Mouse (Mus musculus): ENCODE data around the gene Aff3. TPM values are rescaled to one million over a fixed set of nuclear protein-coding genes. Genes with fewer than 3 reads are reported as not detected.
"Not testable (repeated sequence)": the region's sequence is repeated elsewhere in the genome, so short reads cannot be mapped to it uniquely, and the experiment has no call there.

Aff3 gene
- polyA plus RNA-seq, 1 experiment from 2014 or later, result 6.9 TPM

DNA sequence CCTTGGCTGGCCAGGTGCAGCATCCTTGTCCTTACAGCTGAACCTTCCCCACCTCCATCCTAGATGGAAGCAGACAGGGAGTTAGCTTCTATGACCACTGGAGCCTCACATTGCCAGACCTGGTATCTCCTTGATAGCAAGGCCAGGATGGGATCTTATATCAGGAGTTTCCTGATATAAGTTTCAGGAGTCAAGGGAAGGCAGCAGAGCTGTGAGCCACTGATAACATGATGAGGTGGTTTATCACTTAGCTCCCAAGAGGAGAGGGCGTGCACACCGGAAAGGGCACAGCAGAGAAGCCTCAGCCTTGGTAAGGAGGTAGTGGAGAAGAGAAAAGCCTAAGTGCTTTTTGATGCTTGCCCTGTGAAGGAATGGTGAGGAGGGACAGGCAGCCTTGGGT is 217.2 kb downstream of the Aff3 start:
- H3K4me1 ChIP-seq, result peaks cover 67% of the 10 kb centered on the region
- WGBS, result 24% methylated on average over 2 of the region's 2 CpGs
- H3K27ac ChIP-seq, result peak overlapping the region; percentile 78
- no peaks in the 10 kb centered on the region for H3K36me3 ChIP-seq
- DNase-seq (ENCODE audit: low spot score), result no peak
- H3K27me3 ChIP-seq (ENCODE audit: insufficient read depth, poor library complexity, severe bottlenecking), result no peaks in the 10 kb centered on the region
- H3K9me3 ChIP-seq, result no peaks in the 10 kb centered on the region
- H3K4me3 ChIP-seq, result no peak overlapping the region

DNA sequence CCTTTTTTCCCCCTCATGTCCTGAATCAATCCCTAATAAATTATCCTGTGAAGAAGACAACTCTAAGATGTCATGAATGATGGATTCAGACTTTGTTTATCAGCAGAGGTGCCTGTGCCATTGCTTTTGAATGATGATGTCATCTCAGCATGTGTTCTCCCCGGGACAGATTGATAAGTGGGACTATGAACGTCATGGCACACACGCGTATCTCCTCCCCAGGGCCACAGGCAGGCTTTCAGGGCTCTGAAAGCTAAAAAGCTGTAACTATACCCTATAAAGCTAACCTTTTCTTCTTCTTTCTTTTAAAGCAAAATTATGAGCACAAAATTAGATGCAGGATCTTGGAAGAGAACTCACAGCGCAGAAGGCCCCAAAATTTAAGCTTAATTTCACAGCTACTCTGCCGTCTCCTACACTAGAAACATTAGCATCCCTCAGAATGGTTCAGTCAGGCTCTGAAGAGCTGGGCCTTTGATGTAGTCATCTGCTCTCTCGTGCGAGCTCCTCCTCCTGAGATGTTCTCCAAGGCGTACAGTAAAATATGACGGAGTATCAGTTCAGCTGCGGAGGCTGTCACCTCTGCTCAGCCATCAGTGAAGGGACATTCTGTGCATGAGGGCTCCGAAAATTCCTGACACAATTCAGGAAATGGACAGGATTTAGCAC is 218.5 kb downstream of the Aff3 start:
- H3K4me1 ChIP-seq, result peaks cover 80% of the 10 kb centered on the region
- H3K36me3 ChIP-seq, result no peaks in the 10 kb centered on the region
- no peaks in the 10 kb centered on the region for H3K27me3 ChIP-seq (ENCODE audit: insufficient read depth, poor library complexity, severe bottlenecking)
- 0 out of 2 replicates have a peak overlapping the region, but pooled peaks have one; percentile 9 for H3K27ac ChIP-seq
- DNase-seq (ENCODE audit: low spot score), result no peak
- H3K9me3 ChIP-seq, result no peaks in the 10 kb centered on the region
- WGBS, result 64% methylated on average over 12 of the region's 12 CpGs
- H3K4me3 ChIP-seq, result no peak overlapping the region

DNA sequence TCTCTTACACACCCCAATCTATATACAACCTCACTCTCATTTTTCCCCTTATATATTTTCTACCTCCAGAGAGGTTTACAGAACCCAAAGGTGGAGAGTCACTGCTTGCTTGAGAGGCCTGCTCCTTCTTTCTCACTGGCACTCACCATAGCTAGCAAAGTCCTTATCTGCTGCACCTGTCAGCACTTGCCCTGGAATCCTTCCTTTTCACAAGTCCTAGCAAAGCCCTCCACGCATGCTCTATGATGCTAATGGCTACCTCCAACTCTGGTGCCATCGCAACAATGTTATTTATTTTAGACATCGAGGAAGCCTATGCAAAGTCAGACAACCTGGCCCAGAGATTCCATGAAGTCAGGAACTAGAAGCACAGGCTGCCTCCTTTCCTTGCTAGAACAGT is 221.9 kb downstream of the Aff3 start:
- no peaks in the 10 kb centered on the region for H3K36me3 ChIP-seq
- H3K9me3 ChIP-seq, result no peaks in the 10 kb centered on the region
- peak overlapping the region; percentile 82 for H3K27ac ChIP-seq
- no peaks in the 10 kb centered on the region for H3K27me3 ChIP-seq (ENCODE audit: insufficient read depth, poor library complexity, severe bottlenecking)
- H3K4me3 ChIP-seq, result no peak overlapping the region
- H3K4me1 ChIP-seq, result peaks cover 80% of the 10 kb centered on the region
- peak; percentile 89 for DNase-seq (ENCODE audit: low spot score)
- WGBS, result 12% methylated on average over 3 of the region's 3 CpGs

DNA sequence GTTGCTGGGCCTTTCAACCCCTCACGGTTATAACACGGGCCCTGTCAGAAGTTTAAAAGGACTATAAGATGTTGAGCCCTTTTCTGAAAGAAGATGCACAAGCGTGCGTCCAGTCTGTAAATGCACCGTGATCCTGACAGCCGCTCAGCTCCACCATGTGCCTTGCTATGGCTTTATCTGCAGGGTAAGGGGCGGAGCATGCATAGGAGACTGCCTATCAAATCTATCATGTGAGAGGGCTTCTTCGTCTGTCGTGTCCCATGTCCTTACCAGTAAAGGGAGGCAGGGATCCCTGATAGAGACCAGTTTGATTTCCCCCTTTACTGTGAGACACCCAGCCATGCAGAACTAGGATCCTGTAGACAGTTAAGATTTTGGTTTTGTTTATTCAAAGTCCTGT is 222.3 kb downstream of the Aff3 start:
- Histone ChIP-seq H3K27ac (peak overlapping the region; percentile 82), H3K36me3 (no peaks in the 10 kb centered on the region), H3K27me3 (ENCODE audit: insufficient read depth, poor library complexity, severe bottlenecking) (no peaks in the 10 kb centered on the region), H3K9me3 (no peaks in the 10 kb centered on the region), H3K4me1 (peaks cover 80% of the 10 kb centered on the region), H3K4me3 (peak overlapping the region; percentile 8; the same call in 1 of the 2 replicates)
- DNase-seq (ENCODE audit: low spot score), result no peak
- 31% methylated on average over 9 of the region's 9 CpGs for WGBS

DNA sequence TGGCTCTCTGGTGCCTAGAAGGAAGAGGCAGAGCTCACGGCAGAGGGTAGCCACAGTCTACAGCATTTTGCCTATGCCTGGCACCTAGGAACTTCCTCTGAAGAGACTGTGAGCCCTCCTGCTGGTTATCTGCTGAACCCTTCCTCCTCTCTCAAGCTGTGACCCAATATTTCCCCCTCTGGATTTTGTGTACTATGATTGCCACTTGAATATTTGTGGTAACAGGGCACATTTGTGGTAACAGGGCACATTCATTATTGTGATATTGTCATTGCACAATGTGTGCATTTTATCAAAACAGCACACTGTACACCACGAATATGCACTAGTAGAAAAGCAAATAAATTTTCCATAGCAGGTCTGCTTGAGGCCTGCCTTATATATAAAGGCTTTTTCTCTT is 223.0 kb downstream of the Aff3 start:
- 61% methylated on average over 2 of the region's 2 CpGs for WGBS
- Histone ChIP-seq H3K27ac (peak overlapping the region; percentile 82), H3K36me3 (no peaks in the 10 kb centered on the region), H3K27me3 (ENCODE audit: insufficient read depth, poor library complexity, severe bottlenecking) (no peaks in the 10 kb centered on the region), H3K4me3 (0 out of 2 replicates have a peak overlapping the region, but pooled peaks have one; percentile 8), H3K9me3 (no peaks in the 10 kb centered on the region), H3K4me1 (peaks cover 77% of the 10 kb centered on the region)
- no peak for DNase-seq (ENCODE audit: low spot score)

DNA sequence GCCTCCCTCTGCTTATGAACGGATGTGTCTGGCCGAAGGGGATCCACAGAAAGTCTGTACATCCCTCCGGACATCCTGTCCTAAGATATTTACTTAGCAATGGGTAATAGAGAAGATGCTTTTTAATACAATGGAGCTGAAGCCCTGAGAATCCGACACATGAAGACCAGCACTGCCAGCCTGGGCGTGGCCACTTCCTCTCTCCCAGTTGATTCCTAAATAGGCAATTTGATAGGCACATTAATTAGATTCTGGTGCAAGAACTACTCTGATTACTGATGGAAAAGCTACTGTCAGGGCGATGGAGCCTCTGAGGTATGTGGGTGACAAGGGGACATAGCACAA is 224.3 kb downstream of the Aff3 start:
- peak overlapping the region; percentile 56; the same call in 1 of the 2 replicates for H3K27ac ChIP-seq
- 78% methylated on average over 6 of the region's 6 CpGs for WGBS

DNA sequence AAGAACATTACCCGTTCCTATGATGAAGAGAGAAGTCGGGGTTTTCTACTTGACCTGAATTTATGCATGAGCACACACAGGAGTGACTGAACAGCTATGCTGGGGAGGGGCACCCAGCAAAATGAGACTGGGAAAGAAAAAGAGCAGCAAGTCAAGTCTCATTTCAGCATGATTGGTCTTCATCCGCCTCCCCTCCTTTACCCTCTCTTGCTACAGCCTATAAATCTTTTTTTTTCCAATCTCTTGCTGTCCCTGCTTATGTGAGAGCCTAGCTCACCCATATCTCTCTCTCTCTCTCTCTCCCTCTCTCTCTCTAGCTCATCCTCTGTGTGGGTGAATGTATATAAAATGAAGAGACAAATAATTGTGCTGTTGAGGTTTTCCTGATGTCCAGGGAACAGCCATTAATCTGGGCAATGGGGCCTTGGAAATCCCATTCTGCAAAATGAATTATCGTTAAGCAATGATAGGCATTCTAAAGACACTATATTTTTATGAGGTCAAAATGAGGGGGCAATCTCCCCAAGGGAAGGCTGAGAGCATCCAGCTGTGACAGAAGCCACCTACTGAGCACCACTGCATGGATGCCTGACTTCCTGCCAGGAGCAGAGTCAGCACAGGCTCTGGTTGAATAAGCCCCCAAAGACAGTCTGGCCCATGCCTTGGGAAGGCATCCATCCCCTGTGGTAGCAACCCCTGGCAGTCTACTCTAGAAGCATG is 224.8 kb downstream of the Aff3 start:
- Histone ChIP-seq H3K36me3 (no peaks in the 10 kb centered on the region), H3K4me1 (peaks cover 73% of the 10 kb centered on the region), H3K9me3 (no peaks in the 10 kb centered on the region), H3K4me3 (no peak overlapping the region), H3K27me3 (ENCODE audit: insufficient read depth, poor library complexity, severe bottlenecking) (no peaks in the 10 kb centered on the region), H3K27ac (peak overlapping the region; percentile 56; the same call in 1 of the 2 replicates)
- 73% methylated on average over 4 of the region's 4 CpGs for WGBS
- no peak for DNase-seq (ENCODE audit: low spot score)

More for the DNA sequence above, 224.3 kb downstream of the Aff3 start:
- no peak for DNase-seq (ENCODE audit: low spot score)
- no peaks in the 10 kb centered on the region for H3K27me3 ChIP-seq (ENCODE audit: insufficient read depth, poor library complexity, severe bottlenecking)
- no peaks in the 10 kb centered on the region for H3K36me3 ChIP-seq
- H3K4me3 ChIP-seq, result no peak overlapping the region
- H3K9me3 ChIP-seq, result no peaks in the 10 kb centered on the region
- peaks cover 70% of the 10 kb centered on the region for H3K4me1 ChIP-seq

DNA sequence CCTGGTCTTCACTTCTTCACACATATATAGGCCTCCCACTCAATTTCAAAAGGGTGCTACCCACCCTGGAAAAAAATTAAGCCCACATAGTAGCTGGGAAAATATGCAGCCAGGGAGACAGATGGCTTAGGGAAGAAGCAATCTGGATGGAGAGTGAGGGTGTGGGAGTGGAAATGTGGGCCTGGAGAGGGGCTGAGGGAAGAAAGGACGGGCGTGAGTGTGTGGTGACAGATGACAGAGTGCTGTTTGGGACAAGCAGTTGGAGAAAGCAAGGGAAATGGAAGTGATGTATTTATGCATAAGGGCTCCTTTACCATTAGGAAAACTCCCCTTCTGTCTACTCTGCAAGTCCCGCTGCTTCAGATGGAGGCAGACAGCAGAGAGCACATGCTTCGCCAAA is 226.3 kb downstream of the Aff3 start:
- no peak for DNase-seq (ENCODE audit: low spot score)
- 19% methylated on average over 4 of the region's 4 CpGs for WGBS
- peak overlapping the region; percentile 53 for H3K27ac ChIP-seq
- peaks cover 76% of the 10 kb centered on the region for H3K4me1 ChIP-seq
- no peak overlapping the region for H3K4me3 ChIP-seq
- H3K9me3 ChIP-seq, result no peaks in the 10 kb centered on the region
- H3K36me3 ChIP-seq, result no peaks in the 10 kb centered on the region
- no peaks in the 10 kb centered on the region for H3K27me3 ChIP-seq (ENCODE audit: insufficient read depth, poor library complexity, severe bottlenecking)

DNA sequence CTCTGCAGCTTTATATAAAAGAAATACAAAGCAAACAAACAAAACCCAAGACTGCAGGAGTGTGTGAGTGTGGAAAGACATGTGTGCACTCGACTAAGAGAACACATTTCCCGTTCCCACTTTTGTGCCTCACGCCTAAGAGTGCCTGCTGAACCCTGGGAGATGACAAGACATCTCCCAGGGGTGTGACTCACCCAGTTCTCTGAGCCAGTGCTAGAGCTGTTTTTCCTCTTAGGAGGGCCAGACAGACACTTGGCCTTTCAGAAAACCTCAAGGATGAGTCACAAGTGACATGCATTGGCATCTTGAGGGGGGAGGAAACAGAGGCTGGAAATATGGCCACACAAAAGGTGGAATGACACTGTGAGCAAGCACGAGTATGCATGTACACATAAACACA is 227.1 kb downstream of the Aff3 start:
- WGBS, result 36% methylated on average over 4 of the region's 4 CpGs
- H3K4me1 ChIP-seq, result peaks cover 69% of the 10 kb centered on the region

DNA sequence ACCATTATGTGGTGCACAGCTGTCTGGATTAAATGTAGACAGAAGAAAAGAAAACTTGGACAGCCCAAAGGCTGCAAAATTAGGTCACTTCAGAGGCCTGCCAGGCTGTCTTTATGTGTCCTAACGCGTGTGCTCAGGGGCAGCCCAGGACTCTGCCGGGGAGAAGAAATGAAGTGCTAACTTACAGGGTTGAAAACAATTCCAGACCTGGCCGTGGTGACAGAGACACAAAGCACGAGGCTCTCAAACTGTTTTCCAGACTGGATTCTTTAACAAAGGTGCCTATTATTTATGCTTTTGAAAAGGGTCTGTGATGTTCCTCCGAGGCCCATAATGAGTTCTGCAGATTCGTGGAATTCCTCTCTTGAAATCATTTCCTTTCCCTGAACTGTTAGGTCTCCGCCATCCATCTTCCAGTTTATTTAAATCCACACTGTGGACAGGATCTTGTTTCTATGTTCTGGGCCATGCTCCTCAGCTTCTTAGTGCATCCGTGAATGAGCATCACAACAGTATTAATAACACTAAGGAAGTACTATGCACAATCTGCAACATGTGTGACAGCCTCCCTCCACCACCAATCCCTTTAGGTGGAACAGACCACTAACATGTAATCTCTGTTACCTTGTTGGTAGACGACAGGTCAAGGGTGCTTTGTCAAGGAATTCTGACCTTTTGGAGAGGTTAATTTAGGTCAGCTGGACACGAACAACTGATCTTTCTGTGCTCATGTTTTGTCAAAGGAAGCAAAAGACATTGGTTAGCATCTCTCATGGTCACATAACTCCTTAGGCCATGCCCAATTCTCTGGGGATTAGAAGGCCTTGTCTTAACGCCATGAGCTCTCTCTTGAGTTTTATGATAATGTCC is 228.0 kb downstream of the Aff3 start:
- 62% methylated on average over 12 of the region's 12 CpGs for WGBS
- no peak for DNase-seq (ENCODE audit: low spot score)
- Histone ChIP-seq H3K27ac (peak overlapping the region; percentile 29; the same call in 1 of the 2 replicates), H3K4me3 (no peak overlapping the region), H3K9me3 (no peaks in the 10 kb centered on the region), H3K4me1 (peaks cover 59% of the 10 kb centered on the region), H3K36me3 (no peaks in the 10 kb centered on the region), H3K27me3 (ENCODE audit: insufficient read depth, poor library complexity, severe bottlenecking) (no peaks in the 10 kb centered on the region)

More for the DNA sequence above, 227.1 kb downstream of the Aff3 start:
- peak overlapping the region; percentile 53; the same call in 1 of the 2 replicates for H3K27ac ChIP-seq
- no peaks in the 10 kb centered on the region for H3K27me3 ChIP-seq (ENCODE audit: insufficient read depth, poor library complexity, severe bottlenecking)
- H3K4me3 ChIP-seq, result no peak overlapping the region
- H3K9me3 ChIP-seq, result no peaks in the 10 kb centered on the region
- no peaks in the 10 kb centered on the region for H3K36me3 ChIP-seq
- no peak for DNase-seq (ENCODE audit: low spot score)

DNA sequence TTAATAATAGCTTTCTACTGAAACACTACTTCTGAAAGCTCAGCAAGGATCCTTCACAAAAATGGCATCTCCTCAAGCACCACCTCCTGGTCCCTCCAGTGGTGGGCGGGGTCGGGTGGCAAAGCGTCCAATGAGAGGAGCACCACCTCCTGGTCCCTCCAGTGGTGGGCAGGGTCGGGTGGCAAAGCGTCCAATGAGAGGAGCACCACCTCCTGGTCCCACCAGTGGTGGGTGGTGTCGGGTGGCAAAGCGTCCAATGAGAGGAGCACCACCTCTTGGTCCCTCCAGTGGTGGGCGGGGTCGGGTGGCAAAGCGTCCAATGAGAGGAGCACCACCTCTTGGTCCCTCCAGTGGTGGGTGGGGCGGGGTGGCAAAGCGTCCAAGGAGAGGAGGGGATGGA is 234.4 kb downstream of the Aff3 start:
- H3K4me1 ChIP-seq, result peaks cover 12% of the 10 kb centered on the region
- peak; percentile 56 for DNase-seq (ENCODE audit: low spot score)
- not testable (repeated sequence) for H3K9me3 ChIP-seq; H3K36me3 ChIP-seq; H3K27ac ChIP-seq; H3K27me3 ChIP-seq (ENCODE audit: insufficient read depth, poor library complexity, severe bottlenecking); H3K4me3 ChIP-seq
- WGBS, result 90% methylated on average over 12 of the region's 12 CpGs

DNA sequence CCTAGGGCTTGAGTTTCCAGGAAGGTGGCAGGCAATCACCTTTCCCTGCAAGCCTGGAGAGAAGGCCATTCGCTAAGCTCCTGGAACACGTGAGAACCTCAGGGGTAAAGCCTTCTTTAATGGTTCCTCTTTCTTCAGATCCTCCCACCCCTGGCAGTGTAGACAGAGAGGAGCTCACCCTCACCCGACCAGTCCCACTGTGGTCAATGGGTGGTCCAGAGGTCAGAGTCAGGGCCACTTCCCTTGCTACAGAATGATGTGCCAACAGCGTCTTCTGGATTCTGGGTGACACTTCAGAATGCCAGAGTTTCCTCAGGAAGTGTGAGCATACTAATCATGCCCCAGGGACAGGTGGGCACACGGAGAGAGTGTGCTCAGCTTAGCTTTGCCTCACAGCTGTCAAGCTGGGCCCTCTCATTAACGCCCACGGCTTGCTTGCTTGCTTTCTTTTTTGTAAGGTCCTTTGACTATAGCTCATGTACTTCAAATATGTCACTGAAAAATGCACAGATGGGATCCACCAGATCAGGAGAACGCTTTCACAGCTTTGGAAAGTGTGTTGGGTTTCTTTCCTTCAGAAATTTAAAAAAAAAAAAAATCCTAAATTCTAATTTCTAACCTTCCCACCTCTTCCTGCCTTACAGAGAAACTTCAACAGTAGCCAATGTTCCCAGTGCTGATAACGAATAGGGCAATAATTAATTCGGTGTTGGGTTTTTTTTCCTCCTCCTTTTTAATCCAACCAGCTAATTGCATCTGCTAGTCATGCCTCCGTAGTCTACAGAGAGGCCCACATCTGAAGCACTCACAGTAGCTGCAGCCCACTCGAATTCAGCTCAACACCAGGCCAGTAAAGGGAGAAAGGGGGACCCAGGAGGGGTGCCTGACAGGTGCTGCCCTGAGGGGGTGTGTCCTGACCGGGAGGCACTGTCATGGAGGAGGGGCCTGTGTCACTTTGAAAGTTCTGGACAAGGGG is 235.8 kb downstream of the Aff3 start:
- 72% methylated on average over 13 of the region's 13 CpGs for WGBS
- Histone ChIP-seq H3K9me3 (no peaks in the 10 kb centered on the region), H3K27me3 (ENCODE audit: insufficient read depth, poor library complexity, severe bottlenecking) (no peaks in the 10 kb centered on the region), H3K4me1 (peaks cover 3% of the 10 kb centered on the region; the same call in 1 of the 2 replicates), H3K27ac (no peak overlapping the region), H3K4me3 (no peak overlapping the region), H3K36me3 (0 out of 2 replicates have a peak, but pooled peaks cover 4% of the 10 kb centered on the region)
- DNase-seq (ENCODE audit: low spot score), result peak; percentile 47

Data from heart, embryonic 10.5 days (tissue).